Mouse (Mus musculus): Measurements from ENCODE around the gene Rem1.

The Rem1 gene

DNA sequence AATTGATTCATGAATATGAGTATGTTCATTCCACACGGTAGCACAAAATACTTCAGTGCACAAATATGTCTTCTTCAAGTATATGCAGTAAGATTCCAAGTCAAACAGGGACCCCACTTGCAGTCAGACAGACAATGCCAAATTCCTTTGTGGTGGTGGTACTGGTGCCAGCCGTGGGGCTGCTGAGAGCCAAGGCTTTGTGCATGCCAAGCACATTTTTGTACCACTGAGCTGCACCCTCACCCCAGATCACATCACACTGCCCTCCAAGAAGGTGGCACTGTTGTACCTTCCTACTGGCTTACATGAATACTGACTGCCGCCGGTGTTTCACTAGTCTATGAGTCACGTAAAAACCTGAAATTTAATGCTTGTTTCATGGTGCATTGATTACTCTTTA, 52.2 kb downstream of the Rem1 start:
- DNase-seq: no peak

- DNase-seq: peak; percentile 45 to 52
Observed at GRCm38 (mm10) chr2:152679701-152680355, 53.1 kb downstream of the Rem1 start.

- no peak for DNase-seq
Observed at GRCm38 (mm10) chr2:152683086-152683485, 56.3 kb downstream of the Rem1 start.
